ENCODE assay signal across 10 mouse cellular contexts in the genomic region with DNA sequence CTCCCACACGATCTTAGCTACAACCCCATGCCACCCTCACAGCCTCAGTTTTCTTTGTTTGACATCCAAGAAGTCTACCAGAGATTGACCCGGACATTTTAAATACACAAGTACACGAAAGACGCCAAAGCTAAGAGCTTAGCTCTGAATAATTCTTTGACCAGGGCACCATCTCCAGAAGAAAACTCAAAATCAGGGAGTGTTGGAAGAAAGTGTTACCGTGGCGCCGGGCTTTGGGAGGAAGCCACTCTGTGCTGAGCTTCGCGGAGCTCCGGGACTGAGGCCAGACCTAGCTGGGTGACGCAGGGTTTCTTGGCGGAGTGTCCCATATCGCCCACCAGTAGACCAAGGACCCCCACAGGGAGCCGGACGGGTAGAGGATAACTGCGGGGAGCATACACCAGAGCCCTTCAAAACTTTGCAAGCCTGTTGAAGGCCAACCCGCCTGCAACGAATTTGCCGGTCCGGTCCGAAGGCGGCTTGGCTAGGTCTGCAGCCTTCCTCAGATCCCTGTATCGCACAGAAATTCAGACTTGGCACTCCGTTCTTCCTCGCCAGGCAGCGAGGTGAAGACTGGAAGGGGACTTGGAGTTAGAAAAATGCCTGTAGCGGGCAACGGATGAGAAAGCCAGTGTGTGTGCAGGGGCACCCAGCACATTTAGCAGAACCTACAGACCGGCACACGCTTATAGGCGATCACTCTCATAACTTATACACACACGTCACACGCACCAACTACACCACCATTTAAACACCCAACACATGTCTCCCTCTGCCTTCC. TPM values are rescaled to one million over a fixed set of nuclear protein-coding genes. Genes with fewer than 3 reads are reported as not detected.
A peak's percentile ranks its signal among the peaks of the same experiment; 100 is the strongest.
DNase-seq lines count a peak whose midpoint lies in the region; ATAC-seq and TF ChIP-seq lines count a peak whose summit lies in the region.
"Had no signal": no experiment of that assay in that cellular context is flagged by ENCODE, and none has a peak within 500 bp of the region (broad histone marks: within the 10 kb centered on the region; RNA-seq: fewer than 3 reads in every experiment).

No protein-coding gene starts in this region.

- H3K4me1 ChIP-seq in kidney, embryonic 15.5 days: peaks cover 35% of the 10 kb centered on the region
- peaks cover 43% of the 10 kb centered on the region for H3K4me1 ChIP-seq in E14TG2a.4 (replicated peaks; ENCODE audit: low read depth, low read length)

- DNase-seq in adrenal gland, adult 2 months: peak; percentile 17
- no peak for DNase-seq in adrenal gland, adult 8-10 months
- no peak for DNase-seq in kidney, postnatal 25 days
- DNase-seq in heart, postnatal 14 days: peak; percentile 11 to 37
- DNase-seq in thymus, postnatal 4 days: no peak
- DNase-seq in frontal cortex, postnatal 25 days (ENCODE audit: low spot score in 2 of 2): no peak
- DNase-seq: thymus, postnatal 14 days had no signal

- no peaks in the 10 kb centered on the region for H3K36me3 ChIP-seq in kidney, embryonic 15.5 days
- no peaks in the 10 kb centered on the region for H3K36me3 ChIP-seq in E14TG2a.4 (ENCODE audit: insufficient read depth, low read length)

- H3K4me3 ChIP-seq in kidney, embryonic 15.5 days (replicated peaks): 0 out of 2 replicates have a peak overlapping the region, but pooled peaks have one; percentile 11
- H3K4me3 ChIP-seq in E14TG2a.4 (replicated peaks; ENCODE audit: low read length): peak overlapping the region; percentile 43
- H3K4me3 ChIP-seq: myocyte had no signal

- intact Hi-C loops in heart, postnatal 14 days (cut with DNase I): no loop called here

- no peak for ATAC-seq in kidney, embryonic 15.5 days (replicated peaks; ENCODE audit: low FRiP score)

- WGBS in kidney, embryonic 15.5 days: 2% methylated on average over 33 of the region's 33 CpGs

- no peak overlapping the region for H3K9ac ChIP-seq in kidney, embryonic 15.5 days

- H3K9me3 ChIP-seq in kidney, embryonic 15.5 days (replicated peaks): no peaks in the 10 kb centered on the region
- H3K9me3 ChIP-seq in E14TG2a.4 (ENCODE audit: low read length): no peaks in the 10 kb centered on the region

- no peak for TF ChIP-seq CTCF in E14TG2a.4 (conservative IDR thresholded peaks at IDR 0.05; ENCODE audit: low read length)

- peak overlapping the region; percentile 4; the same call in 1 of the 2 replicates for H3K4me2 ChIP-seq in kidney, embryonic 15.5 days

- no peak overlapping the region for H3K27ac ChIP-seq in kidney, embryonic 15.5 days

- H3K27me3 ChIP-seq in kidney, embryonic 15.5 days: peaks cover 98% of the 10 kb centered on the region
- peaks cover 92% of the 10 kb centered on the region for H3K27me3 ChIP-seq in E14TG2a.4 (ENCODE audit: insufficient read depth, low read length)

RNA-seq across cellular contexts. Expression of gene Dlx4, which starts 4.4 kb away (rescaled TPM):
- total RNA-seq in adrenal gland, adult 2 months (2021): under 1 TPM in 1 of 2 experiments, not detected in 1; 0.21 TPM
- 0.17 and 0.25 TPM in 2 replicates for polyA plus RNA-seq in adrenal gland, adult 2 months (2012; rRNA removed)
- total RNA-seq in adrenal gland, adult 8-10 months (2022): under 1 TPM in 2 of 4 experiments, not detected in 2; 0.28 to 0.32 TPM
- not detected in 2 replicates for polyA plus RNA-seq in kidney, embryonic 15.5 days (2015; fragmentation: Nextera tagmentation; extraction: Ambion mirVana)
- under 1 TPM in 1 of 2 experiments, not detected in 1; 0.17 TPM for total RNA-seq in heart, postnatal 14 days (2021)

RNA-seq across cellular contexts. Expression of gene Dlx3, which starts 30.5 kb away (rescaled TPM):
- total RNA-seq in adrenal gland, adult 2 months (2021): under 1 TPM in 1 of 2 experiments, not detected in 1; 0.10 TPM
- polyA plus RNA-seq in adrenal gland, adult 2 months (2012; rRNA removed): 0.03 and 0.07 TPM in 2 replicates
- not detected for total RNA-seq in adrenal gland, adult 8-10 months (2022)
- 0.78 and 2.5 TPM in 2 replicates for polyA plus RNA-seq in kidney, embryonic 15.5 days (2015; fragmentation: Nextera tagmentation; extraction: Ambion mirVana)
- not detected for total RNA-seq in heart, postnatal 14 days (2021)

Comparison
In these comparisons a context has a peak if more than half of its experiments do, and no peak if none do; other contexts are left out.
1. DNase-seq: peak in adrenal gland, adult 2 months (single experiment) and heart, postnatal 14 days (2 of 2); none in adrenal gland, adult 8-10 months (single experiment), kidney, postnatal 25 days (0 of 2), thymus, postnatal 4 days (single experiment) and frontal cortex, postnatal 25 days (0 of 2).